Mouse (Mus musculus) heart, postnatal 0 days (tissue): ENCODE data around the gene Mael.

Source experiments
- CTCF ChIP-seq: IDR thresholded peaks from 2 replicates; pipeline ENCODE4 v1.5.1; 2016; ENCODE audit warnings: antibody characterized with exemption, control low read depth, low read depth
- EP300 ChIP-seq: IDR thresholded peaks from 2 replicates; pipeline ENCODE4 v1.6.1; 2016; ENCODE audit warnings: antibody characterized with exemption, low read depth

DNA sequence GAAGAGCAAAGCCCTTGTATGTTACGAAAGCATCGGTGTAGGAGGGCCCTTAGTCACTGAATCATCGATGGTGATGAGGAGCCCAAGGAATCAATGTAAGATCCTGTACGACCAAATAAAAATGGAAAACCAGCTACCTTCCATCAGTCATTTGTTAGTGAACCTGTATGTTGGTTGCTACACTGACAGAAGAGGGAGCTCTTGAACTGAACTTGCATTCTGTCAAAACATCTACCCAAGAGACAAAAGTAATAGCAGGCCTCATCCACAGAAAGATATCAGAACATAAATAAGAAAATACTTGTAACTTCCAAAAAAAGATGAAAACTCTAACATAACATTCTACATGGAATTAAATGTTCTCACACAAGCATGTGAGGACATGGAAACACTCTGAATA, 24.4 kb downstream of the Mael start:
- TF ChIP-seq CTCF (peak; percentile 35), EP300 (no peak)
